Mouse (Mus musculus) megakaryocyte-erythroid progenitor cell, adult 5-6 weeks (primary cell): Measurements from ENCODE around the gene Gm14147. TPM values are rescaled to one million over a fixed set of nuclear protein-coding genes. Genes with fewer than 3 reads are reported as not detected.
"Not testable (repeated sequence)": the region's sequence is repeated elsewhere in the genome, so short reads cannot be mapped to it uniquely, and the experiment has no call there.

Experiments used
- ATAC-seq: replicated peaks from 2 replicates; pipeline ENCODE4 v1.8.0; 2016; ENCODE audit warnings: mild to moderate bottlenecking, inconsistent platforms; ENCODE audit not compliant: severe bottlenecking, poor library complexity, low FRiP score, low TSS enrichment
- total RNA-seq, 2 experiments: library from RNA; stranded (forward) in 1 of 2; stranded (reverse) in 1 of 2; fragments of 200-1000, 215-1000 nt in 1 of 2; fragments of >200 nt in 1 of 2; fragmentation: Nextera tagmentation in 1 of 2; gene quantifications; 2 replicates each; pipeline ENCODE4 v1.2.3; 2014 to 2017

Gm14147 gene
- total RNA-seq (2014; fragmentation: Nextera tagmentation) (not detected in 2 replicates), total RNA-seq (2017) (not detected in 2 replicates)

DNA sequence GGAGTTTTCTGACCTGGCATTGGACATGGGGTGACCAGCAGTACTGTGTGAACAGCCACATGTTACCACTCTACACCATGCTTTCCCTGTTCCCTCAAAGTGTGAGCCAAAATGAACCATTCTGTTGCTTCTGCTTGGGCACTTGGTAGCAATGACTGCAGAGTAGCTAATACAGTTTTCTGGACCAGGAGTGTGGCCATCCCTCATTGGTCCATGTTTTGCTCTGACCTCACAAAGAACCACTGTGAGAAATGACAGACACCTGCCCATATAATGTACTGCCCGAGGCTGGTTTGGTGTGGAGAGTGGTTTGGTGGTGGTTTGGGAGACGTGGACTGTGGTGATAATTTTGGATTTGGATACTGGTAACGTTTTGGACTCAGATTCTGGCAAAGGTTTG is at the start of gene Gm14147:
Gene Gm14147, plus strand, starts transcription at position 301 of the 400 bp plus-strand sequence.
- ATAC-seq, result not testable (repeated sequence)

- ATAC-seq, result no peak
Observed at GRCm38 (mm10) chr2:151056637-151057036, 41.4 kb upstream of the Gm14147 start.

GRCm38 (mm10) chr2:151092250-151092649 is 5.8 kb upstream of the Gm14147 start, which contains the start of gene Gm14151:
Gene Gm14151 (minus strand): TSS chr2:151092350.
- ATAC-seq, result not testable (repeated sequence)

Other genes starting within 250 kb of the Gm14147 start
- 9.5 and 13.2 TPM in 2 replicates for gene Abhd12, start 193.5 kb upstream of the Gm14147 start, total RNA-seq (2014; fragmentation: Nextera tagmentation)
- gene Abhd12, start 193.5 kb upstream of the Gm14147 start, total RNA-seq (2017), result 21.8 and 45.1 TPM in 2 replicates
- 41.8 and 68.1 TPM in 2 replicates for gene Gins1, start 192.8 kb upstream of the Gm14147 start, total RNA-seq (2014; fragmentation: Nextera tagmentation)
- 87.4 and 115 TPM in 2 replicates for gene Gins1, start 192.8 kb upstream of the Gm14147 start, total RNA-seq (2017)
- 4.4 and 6.1 TPM in 2 replicates for gene Ninl, start 58.9 kb upstream of the Gm14147 start, total RNA-seq (2014; fragmentation: Nextera tagmentation)
- gene Ninl, start 58.9 kb upstream of the Gm14147 start, total RNA-seq (2017), result 9.6 and 11.2 TPM in 2 replicates
- gene Nanp, start 58.8 kb upstream of the Gm14147 start, total RNA-seq (2014; fragmentation: Nextera tagmentation), result 35.5 and 42.2 TPM in 2 replicates
- 26.2 and 38.6 TPM in 2 replicates for gene Nanp, start 58.8 kb upstream of the Gm14147 start, total RNA-seq (2017)
- not detected in 2 replicates for gene Gm14151, start 5.9 kb upstream of the Gm14147 start, total RNA-seq (2014; fragmentation: Nextera tagmentation)
- gene Gm14151, start 5.9 kb upstream of the Gm14147 start, total RNA-seq (2017), result not detected in 2 replicates